Mouse (Mus musculus) cerebellum, adult (tissue): ENCODE data around the gene Rcor1.
A peak's percentile ranks its signal among the peaks of the same experiment; 100 is the strongest.
"Not testable (repeated sequence)": the region's sequence is repeated elsewhere in the genome, so short reads cannot be mapped to it uniquely, and the experiment has no call there.

ENCODE experiments used
- ATAC-seq: cut with Nextera tagmentation; 2 replicates; pipeline ENCODE4 v1.9.2; 2017; ENCODE audit warnings: mild to moderate bottlenecking, moderate library complexity, mixed read lengths; ENCODE audit not compliant: insufficient number of reproducible peaks, low FRiP score, low TSS enrichment

The Rcor1 gene

DNA sequence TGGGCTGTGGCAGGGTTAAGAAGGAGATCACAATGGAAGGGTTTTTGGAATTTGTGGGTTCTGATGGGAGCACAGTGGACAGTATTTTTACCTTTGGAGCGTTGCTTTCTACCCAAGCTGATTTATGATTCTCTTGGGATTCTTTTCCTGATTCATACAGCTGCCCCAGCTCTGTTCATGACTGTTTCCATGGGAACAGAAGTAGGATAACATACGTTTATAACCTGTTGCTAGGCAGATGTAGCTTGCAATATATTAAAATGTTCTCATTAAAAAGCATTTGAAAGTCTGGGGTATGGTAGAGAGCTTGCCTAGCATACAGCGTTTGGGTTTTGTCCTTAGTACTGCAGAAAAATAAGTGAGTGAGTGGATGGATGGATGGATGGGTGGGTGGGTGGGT is 25.1 kb downstream of the Rcor1 start:
- no peak for ATAC-seq

- ATAC-seq, result no peak
Measured at GRCm38 (mm10) chr12:111065330-111065729, 26.2 kb downstream of the Rcor1 start.

DNA sequence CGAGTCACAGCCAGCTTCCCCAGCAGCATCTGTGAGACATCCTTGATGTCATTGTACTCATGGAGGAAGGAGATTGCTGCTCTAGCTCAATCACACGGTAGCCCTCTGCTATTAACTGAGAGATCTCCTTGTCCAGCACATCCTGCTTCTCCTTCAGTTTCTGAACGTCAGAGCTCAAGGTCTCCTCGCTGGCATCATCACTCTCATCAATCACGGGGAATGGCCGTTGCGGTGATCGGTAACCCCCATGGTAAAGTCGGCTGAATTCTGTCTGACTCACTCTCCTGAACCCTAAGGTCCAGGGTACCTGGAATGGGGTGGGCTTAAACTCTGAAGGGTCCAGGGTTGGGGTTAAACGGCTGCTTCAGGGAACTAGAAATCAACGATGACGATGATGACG is 28.7 kb downstream of the Rcor1 start:
- ATAC-seq, result no peak

- ATAC-seq, result not testable (repeated sequence)
Measured at GRCm38 (mm10) chr12:111069299-111069698, 30.1 kb downstream of the Rcor1 start.

GRCm38 (mm10) chr12:111071009-111071408 is 31.9 kb downstream of the Rcor1 start:
- ATAC-seq, result no peak

GRCm38 (mm10) chr12:111071477-111072152 is 32.5 kb downstream of the Rcor1 start:
- ATAC-seq, result no peak

DNA sequence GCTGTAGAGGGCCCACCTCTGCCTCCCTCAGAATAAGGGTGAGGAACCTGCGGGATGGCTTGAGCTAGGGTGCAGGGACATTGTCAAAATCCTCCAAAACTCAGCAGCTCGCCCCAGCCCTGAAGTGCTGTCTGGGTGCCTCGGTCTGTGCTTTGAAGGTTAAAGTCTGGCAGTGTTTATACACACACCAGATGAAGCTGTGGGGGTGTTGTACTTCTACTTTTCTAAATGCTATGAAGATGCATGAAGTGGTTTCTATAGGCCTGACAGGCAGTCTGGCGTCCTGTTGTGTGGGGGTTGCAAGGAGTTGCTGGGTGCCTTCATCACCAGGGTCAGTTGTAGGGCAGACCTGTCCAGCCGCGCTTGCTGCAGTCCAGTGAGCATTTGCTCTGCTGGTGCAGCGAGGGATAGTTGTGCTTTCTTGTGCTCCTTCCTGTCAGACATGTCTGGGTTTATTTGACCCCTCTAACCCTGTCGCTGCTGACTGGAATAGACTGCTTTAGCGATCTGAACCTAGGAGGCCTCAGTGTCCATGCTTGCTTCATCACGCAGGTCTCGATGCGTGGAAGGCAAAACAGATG is 37.3 kb downstream of the Rcor1 start:
- ATAC-seq, result no peak

GRCm38 (mm10) chr12:111085579-111085978 is 46.4 kb downstream of the Rcor1 start:
- ATAC-seq, result no peak

DNA sequence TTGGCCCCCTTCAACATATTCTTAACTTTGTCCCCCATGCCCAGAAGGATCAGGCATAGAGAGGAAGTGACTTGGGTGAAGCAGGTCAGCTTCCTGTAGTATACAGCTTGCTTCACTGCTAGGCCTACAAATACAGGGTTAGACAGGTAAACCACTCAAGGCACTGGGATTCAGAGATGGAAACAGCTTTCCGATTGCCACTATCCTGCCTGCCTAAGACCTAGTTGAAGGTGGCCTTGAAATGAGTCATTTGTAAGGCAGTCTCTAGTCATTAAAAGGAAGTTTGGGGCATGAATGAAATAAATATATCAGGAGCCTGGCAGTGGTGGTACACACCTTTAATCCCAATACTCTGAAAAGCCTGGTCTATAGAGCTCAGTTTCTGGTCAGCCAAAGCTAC is 47.9 kb downstream of the Rcor1 start:
- no peak for ATAC-seq

GRCm38 (mm10) chr12:111088186-111088585 is 49.0 kb downstream of the Rcor1 start:
- ATAC-seq, result peak; percentile 15; the same call in 1 of the 2 replicates

DNA sequence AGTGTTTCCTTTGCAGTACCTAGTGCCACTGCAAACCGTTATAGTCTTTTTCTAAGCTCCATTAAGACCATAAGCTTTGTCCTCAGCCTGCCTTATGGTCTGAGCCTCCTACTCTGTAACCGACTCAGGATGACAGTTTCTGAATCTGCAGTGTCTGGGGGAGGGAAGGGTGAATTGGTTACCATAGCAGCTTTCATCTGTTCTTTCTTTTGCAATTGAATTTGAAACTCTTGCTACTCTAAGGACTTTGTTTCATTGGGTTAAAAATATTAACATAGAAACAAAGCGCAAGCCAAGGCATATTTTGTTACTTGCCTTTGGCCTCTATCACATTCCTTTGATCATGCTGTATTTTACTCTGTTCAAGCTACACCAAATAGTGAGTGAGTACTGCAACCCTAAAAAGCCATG is 49.6 kb downstream of the Rcor1 start:
- no peak for ATAC-seq

- ATAC-seq, result no peak
Measured at GRCm38 (mm10) chr12:111089145-111089544, 50.0 kb downstream of the Rcor1 start.

GRCm38 (mm10) chr12:111090801-111091200 is 51.6 kb downstream of the Rcor1 start:
- no peak for ATAC-seq

DNA sequence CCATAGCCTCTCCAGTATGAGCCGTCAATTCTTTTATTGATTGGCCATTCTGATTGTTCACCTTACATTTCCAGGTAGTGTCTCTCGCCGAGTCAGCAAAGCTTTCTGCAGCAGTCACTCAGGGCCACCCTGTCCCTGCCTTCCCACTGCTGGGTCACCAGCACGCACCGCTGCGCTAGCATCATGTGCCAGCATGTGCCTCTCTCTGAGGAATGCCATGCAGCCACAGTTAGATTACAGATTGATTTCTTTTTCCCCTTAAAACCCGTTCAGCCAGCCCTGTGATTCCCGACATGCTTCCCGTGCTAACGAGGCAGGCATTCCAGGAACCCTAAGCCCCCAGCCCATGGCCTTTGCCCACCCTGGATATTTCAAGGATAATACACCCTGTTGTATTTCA is 52.8 kb downstream of the Rcor1 start:
- no peak for ATAC-seq

DNA sequence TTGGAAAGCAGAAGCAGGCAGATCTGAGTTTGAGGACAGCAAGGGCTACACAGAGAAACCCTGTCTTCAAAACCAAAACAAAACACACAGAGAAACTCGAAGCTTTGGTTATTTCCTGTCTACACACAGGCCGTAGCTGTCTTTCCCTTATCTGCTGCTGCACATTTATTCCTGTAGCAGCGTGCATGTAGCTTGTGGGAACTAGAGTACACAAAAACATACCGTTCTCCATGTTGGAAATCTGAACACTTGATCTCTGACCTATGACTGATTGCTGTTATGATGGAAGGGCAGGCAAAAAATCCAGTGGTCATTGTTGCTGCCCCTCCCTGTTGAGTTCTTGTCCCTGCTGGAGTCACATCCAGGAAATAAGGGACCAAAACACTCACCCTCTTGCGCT is 54.9 kb downstream of the Rcor1 start:
- no peak for ATAC-seq

DNA sequence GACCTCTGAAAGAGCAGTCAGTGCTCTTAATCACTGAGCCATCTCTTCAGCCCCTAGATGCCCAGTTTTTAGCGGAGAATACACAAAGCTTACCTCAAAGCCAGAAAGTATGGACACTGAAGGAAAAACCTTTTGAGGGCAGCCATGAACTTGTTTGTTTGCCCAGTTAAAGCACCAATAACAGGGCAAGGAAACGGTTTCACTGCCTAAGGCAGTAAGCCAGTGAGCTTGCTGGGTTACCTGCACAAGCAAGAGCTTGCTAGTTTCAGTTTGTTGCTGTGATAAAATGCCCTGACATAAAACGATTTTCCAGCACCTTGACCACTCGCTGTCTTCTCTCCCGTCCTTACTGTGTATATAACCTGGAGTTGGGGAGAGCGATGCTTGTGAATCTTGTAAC is 55.9 kb downstream of the Rcor1 start:
- ATAC-seq, result no peak

DNA sequence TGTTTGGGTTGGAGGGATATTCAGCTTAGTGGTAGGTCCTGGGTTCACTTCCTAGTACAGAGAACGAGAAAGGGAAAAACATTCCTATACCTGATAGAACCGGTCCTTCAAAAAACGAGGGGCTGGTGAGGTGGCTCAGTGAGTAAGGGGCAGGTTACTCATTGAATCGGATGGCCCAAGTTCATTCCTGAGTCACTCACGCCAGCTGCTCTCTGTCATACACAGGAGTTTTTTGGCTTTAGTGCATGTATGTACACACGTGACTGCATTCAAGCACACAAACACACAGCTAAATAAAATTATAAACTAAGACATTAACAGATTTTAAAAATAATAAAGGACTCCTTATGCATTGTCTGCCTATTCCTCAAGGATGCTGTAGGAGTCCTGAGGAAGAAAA is 57.1 kb downstream of the Rcor1 start:
- no peak for ATAC-seq

DNA sequence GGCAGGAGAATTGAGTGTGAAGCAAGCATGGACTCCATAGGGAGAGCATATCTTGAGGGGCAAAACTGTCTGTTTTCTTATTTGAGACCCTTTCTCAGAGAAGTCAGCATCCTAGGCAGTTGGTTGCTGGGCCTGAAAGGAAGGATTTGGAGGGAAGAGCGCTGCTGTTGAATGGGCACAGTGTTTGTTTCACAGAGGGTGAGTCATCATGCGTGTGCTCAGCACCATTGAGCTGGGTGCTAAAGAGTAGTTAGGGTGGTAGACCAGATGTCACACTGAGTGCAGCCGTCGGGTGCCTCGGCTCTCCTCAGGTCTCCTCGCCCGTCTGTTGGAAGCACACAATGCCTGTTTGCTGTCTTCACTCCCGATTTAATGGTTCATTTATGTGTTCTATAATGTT is 57.9 kb downstream of the Rcor1 start:
- no peak for ATAC-seq

GRCm38 (mm10) chr12:111111176-111111575 is 72.0 kb downstream of the Rcor1 start:
- ATAC-seq, result no peak

DNA sequence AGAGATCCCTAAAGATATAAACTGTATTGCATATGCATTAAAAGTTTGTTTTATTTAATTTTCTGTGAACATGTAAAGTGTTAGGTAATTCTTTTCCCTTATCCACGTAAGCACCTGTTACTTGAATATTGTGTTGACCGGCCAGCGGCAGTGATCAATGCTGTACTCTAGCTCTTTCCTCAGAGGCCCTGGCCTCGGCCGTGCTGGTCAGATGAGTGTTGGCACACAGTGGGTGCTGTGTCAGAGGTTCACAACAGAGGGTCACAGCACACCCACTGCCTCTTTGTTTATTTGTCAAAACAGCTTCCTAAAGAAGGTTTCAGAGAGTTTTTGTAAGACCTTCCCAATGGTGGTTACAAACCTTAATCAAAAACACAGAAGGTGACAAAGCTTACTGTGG is 75.4 kb downstream of the Rcor1 start:
- ATAC-seq, result no peak

DNA sequence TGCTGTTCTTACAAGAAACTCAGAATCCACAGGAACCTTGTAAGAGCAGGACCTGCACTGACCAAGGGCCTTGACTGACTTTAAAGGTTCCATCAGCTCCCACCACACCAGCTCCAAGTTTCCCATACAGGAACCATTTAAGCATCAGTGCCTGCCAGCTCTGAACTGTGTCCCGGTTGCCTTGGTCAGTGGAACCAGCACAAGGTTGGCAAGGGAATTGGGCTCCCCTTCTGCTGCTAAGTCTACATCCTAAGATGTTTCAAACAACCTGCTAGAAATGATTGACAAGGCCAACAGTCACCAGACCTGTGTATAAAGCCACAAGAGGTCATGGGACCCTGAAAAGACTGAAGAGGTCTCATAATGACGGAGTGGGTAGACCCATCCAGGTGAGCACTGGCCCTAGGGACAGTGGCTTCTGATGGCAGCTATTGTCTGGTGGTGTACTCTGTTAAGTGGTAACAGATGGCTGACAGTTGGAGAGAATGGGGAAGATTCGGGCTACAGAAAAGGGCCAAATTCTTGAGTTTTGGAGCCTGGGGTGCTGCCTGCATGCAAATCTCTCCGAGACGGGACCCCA is 80.4 kb downstream of the Rcor1 start:
- peak; percentile 26; the same call in 1 of the 2 replicates for ATAC-seq
